Mouse (Mus musculus): ENCODE data around the gene Il20. TPM values are rescaled to one million over a fixed set of nuclear protein-coding genes. Genes with fewer than 3 reads are reported as not detected.

Gene Il20
- not detected in 2 replicates for polyA plus RNA-seq (2021; fragmentation: Nextera tagmentation)
- long read RNA-seq, experiment 1, result 0 reads
- long read RNA-seq, experiment 2, result 0 reads

DNA sequence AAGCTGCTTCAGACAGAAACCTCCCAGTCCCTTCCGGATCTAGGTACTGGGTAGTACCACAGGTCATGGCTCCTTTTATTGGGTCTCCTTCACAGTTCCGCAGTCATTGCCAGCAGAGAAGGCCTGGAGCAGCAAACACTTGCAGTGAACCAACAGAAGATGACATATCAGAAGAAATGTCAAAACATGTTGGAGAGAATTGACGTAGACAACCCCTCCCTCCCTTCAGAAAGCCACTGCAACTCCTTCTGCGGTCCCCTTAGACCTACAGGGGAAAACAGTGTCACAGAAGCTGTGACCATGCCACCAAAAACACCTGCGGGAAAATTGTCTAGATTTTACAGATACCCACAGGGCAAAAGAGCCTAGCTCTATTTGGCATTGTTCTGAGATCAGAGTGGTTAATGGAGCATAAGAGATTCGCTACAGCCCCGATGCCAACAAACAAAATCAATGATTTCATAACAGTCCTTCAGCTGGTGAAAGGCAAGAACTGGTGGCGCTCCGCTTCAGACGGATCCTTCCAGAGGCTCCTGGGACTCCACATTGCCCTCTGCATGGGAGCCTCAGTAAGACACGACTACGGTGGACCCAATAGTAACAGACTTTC is at the start of gene Il20:
TSS of gene Il20 (minus strand) at position 51 of the 610 bp plus-strand sequence.

DNA sequence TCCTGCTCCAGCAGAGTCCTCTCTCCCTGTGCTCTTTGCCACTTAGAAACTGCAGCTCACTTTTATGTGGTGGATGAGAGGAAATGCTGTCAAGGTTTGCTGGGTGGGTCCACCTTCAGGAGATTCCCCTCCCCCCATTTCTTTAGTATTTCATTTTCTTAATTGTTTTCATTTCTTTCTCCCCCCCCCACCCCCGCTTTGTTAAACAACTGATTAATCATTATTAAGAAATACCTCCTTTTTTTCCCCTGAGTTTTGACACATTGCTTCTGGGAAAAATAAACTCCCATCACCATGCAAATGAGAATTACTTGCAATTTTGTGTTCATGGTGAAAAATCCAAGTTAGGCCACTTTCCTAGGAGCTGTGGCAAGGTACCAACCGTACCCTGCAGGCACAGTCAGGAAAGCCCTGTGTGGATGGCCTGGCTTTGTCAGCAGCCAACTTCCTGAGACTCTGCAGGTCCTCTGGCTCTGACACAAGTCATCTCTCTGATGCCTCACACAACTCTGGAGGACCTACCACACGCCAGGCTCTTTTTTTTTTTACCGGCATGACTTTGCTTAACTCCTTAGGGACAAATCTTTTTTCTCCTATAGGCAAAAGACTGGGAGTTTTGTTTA is 28.9 kb upstream of the Il20 start, which contains the start of gene Il19:
TSS of gene Il19 (minus strand) at position 51 of the 623 bp plus-strand sequence.

DNA sequence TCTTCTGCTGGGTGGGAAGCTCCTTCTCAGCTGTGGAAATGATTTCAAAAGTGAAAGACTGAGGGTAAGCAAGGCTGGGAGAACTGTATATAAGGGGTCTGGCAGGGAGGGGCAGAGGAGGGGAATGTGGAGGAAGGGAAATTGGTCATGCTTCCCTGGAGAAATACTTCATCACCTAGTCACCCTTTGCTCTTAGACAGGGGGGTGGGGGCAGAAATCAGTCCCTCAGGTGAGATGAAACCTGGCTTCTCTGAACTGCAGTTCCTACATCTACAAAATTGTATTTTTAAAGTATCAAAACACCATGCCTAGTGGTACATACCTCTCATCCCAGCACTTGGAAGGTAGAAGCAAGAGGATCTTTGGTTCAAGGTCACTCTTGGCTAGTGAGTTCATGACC is 23.9 kb downstream of the Il20 start, which contains the start of gene Il24:
TSS of gene Il24 (minus strand) at position 101 of the 400 bp plus-strand sequence.

DNA sequence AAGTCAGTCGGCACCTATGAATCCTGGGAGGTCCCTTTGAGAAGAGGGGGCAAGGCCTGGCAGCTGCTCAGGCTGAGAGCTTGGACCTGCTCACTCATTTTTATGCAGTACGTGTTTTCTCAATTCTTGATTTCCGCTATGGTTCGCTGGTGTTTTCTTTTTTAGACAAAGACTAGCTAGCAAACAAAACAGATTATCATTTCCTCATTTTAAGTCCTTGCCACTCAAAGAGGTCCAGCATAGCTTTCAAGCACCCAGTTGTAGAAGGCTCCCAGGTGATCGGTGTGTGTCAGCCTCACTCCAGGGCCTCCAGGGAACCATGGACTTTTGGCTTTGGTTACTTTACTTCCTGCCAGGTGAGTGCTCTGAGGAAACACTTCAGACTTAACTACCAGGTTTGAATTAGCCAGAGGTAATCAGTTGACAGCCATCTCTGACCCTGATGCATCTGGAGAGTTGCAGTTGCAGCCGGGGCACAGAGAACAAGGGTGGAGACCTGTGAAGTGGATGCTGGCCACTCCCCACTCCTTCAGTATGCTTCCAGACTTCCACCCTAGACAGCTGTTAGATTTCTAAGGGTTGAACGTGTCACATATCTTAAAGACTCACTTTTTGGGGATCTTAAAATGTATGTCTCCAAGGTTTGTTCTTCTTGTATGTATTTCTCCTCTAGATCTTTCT is 45.6 kb downstream of the Il20 start, which contains the start of gene Fcmr:
TSS of gene Fcmr (plus strand) at position 129 of the 681 bp plus-strand sequence.

Other genes with a start within 250 kb of the Il20 start
- gene C4bp, start 249.8 kb downstream of the Il20 start, polyA plus RNA-seq (2021; fragmentation: Nextera tagmentation), result 0.51 and 0.95 TPM in 2 replicates
- not detected in 2 replicates for gene Gm29427, start 195.7 kb downstream of the Il20 start, polyA plus RNA-seq (2021; fragmentation: Nextera tagmentation)
- gene Yod1, start 194.1 kb downstream of the Il20 start, polyA plus RNA-seq (2021; fragmentation: Nextera tagmentation), result 19.6 and 33.3 TPM in 2 replicates
- 5.4 and 6.0 TPM in 2 replicates for gene Pfkfb2, start 182.2 kb downstream of the Il20 start, polyA plus RNA-seq (2021; fragmentation: Nextera tagmentation)
- 0.69 and 0.93 TPM in 2 replicates for gene AA986860, start 179.5 kb downstream of the Il20 start, polyA plus RNA-seq (2021; fragmentation: Nextera tagmentation)
- gene Fcamr, start 110.5 kb downstream of the Il20 start, polyA plus RNA-seq (2021; fragmentation: Nextera tagmentation), result not detected in 2 replicates
- gene Pigr, start 84.8 kb downstream of the Il20 start, polyA plus RNA-seq (2021; fragmentation: Nextera tagmentation), result not detected in 2 replicates
- 0.34 and 1.2 TPM in 2 replicates for gene Fcmr, start 45.8 kb downstream of the Il20 start, polyA plus RNA-seq (2021; fragmentation: Nextera tagmentation)
- not detected in 2 replicates for gene Il24, start 24.0 kb downstream of the Il20 start, polyA plus RNA-seq (2021; fragmentation: Nextera tagmentation)
- gene Il19, start 28.7 kb upstream of the Il20 start, polyA plus RNA-seq (2021; fragmentation: Nextera tagmentation), result not detected in 2 replicates
- gene Il10, start 108.4 kb upstream of the Il20 start, polyA plus RNA-seq (2021; fragmentation: Nextera tagmentation), result not detected in 2 replicates
- 3.7 and 4.3 TPM in 2 replicates for gene Mapkapk2, start 186.4 kb upstream of the Il20 start, polyA plus RNA-seq (2021; fragmentation: Nextera tagmentation)
- 9.5 TPM in 2 replicates for gene Dyrk3, start 226.9 kb upstream of the Il20 start, polyA plus RNA-seq (2021; fragmentation: Nextera tagmentation)
- 13.7 and 14.3 TPM in 2 replicates for gene Eif2d, start 241.7 kb upstream of the Il20 start, polyA plus RNA-seq (2021; fragmentation: Nextera tagmentation)